Mouse (Mus musculus) midbrain, embryonic 11.5 days (tissue): ENCODE data around the gene Csf3r. TPM values are rescaled to one million over a fixed set of nuclear protein-coding genes. Genes with fewer than 3 reads are reported as not detected.

Experiments
- ATAC-seq: fragments of 200-750 bp; cut with Nextera tagmentation; 2 replicates; pipeline ENCODE4 v1.8.0; 2017; ENCODE audit warnings: moderate TSS enrichment, moderate library complexity; ENCODE audit not compliant: low FRiP score
- DNase-seq: peaks from one replicate; pipeline ENCODE4 v3.0.0; 2015; ENCODE audit warnings: low spot score; ENCODE audit errors: missing footprints
- H3K27ac ChIP-seq: fragments of 300-500 bp; sonication (generic); 2 replicates; pipeline ENCODE4 v1.5.1; 2014; ENCODE audit warnings: low read depth, low read length
- H3K27me3 ChIP-seq: fragments of 300-500 bp; sonication (generic); 2 replicates; pipeline ENCODE4 v1.6.1; 2014; ENCODE audit warnings: mild to moderate bottlenecking, low read length, moderate library complexity, mixed read lengths; ENCODE audit not compliant: control insufficient read depth, insufficient read depth
- H3K36me3 ChIP-seq: fragments of 300-500 bp; sonication (generic); 2 replicates; pipeline ENCODE4 v1.6.1; 2014; ENCODE audit warnings: mild to moderate bottlenecking, low read length, moderate library complexity, mixed read lengths; ENCODE audit not compliant: control insufficient read depth, insufficient read depth
- H3K4me1 ChIP-seq: fragments of 300-500 bp; sonication (generic); 2 replicates; pipeline ENCODE4 v1.6.1; 2014; ENCODE audit warnings: low read length; ENCODE audit not compliant: control insufficient read depth, insufficient read depth
- H3K4me2 ChIP-seq: fragments of 300-500 bp; sonication (generic); 2 replicates; pipeline ENCODE4 v1.6.1; 2014; ENCODE audit warnings: mild to moderate bottlenecking, moderate library complexity
- H3K4me3 ChIP-seq: fragments of 300-500 bp; sonication (generic); 2 replicates; pipeline ENCODE4 v1.5.1; 2014; ENCODE audit warnings: low read depth, low read length
- H3K9ac ChIP-seq: fragments of 300-500 bp; sonication (generic); 2 replicates; pipeline ENCODE4 v1.6.1; 2014; ENCODE audit warnings: low read length
- H3K9me3 ChIP-seq: fragments of 300-500 bp; sonication (generic); 2 replicates; pipeline ENCODE4 v1.6.1; 2016; ENCODE audit warnings: low read length; ENCODE audit not compliant: control insufficient read depth
- WGBS: fragments of 180-500 bp; shearing (Covaris S2); extraction: QIAGEN DNeasy Blood & Tissue Kit; methylation state at CpG from one replicate; pipeline ENCODE4 v1.1.7; 2014; 5-methylcytosine and 5-hydroxymethylcytosine counted together
- polyA plus RNA-seq: library from polyadenylated mRNA; unstranded; fragments of >200 nt; fragmentation: Nextera tagmentation; extraction: Ambion mirVana; gene quantifications from 2 replicates; pipeline ENCODE4 v1.2.1, GENCODE M21; 2014

The Csf3r gene
- polyA plus RNA-seq, 1 experiment from 2014 or later, result 0.59 TPM

DNA sequence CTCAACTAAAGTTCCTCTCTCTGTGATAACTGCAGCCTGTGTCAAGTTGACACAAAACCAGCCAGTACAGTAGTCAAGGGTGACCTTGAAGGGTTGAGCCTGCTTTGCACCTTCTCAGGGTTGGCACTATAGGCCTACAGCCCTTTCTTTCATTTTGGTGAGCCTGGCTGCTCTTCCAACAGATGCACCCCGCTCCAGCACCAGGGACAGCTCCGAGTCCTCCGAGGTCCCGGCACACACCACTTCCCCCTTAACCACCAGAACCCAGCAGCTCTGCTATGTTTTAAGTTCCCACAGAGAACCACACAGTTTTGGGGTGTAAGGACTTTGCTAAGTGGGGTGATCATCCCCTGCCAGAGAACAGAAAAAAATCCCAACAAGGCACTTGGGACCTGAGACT is 27.8 kb upstream of the Csf3r start:
- DNase-seq (no peak), ATAC-seq (no peak)
- H3K4me3 ChIP-seq, result no peak overlapping the region
- no peak overlapping the region for H3K27ac ChIP-seq
- H3K9ac ChIP-seq, result no peak overlapping the region
- no peaks in the 10 kb centered on the region for H3K36me3 ChIP-seq
- H3K4me1 ChIP-seq, result no peaks in the 10 kb centered on the region
- H3K9me3 ChIP-seq, result peaks cover 5% of the 10 kb centered on the region; the same call in 1 of the 2 replicates
- H3K4me2 ChIP-seq, result no peak overlapping the region
- no peaks in the 10 kb centered on the region for H3K27me3 ChIP-seq
- WGBS, result 13% methylated on average over 4 of the region's 4 CpGs

- ATAC-seq, result no peak
- H3K4me3 ChIP-seq, result no peak overlapping the region
Observed at GRCm38 (mm10) chr4:125997826-125998225, 26.5 kb upstream of the Csf3r start.

GRCm38 (mm10) chr4:126001311-126002199 is 22.8 kb upstream of the Csf3r start:
- Histone ChIP-seq H3K27me3 (no peaks in the 10 kb centered on the region), H3K4me1 (no peaks in the 10 kb centered on the region), H3K4me2 (no peak overlapping the region), H3K9me3 (peaks cover 5% of the 10 kb centered on the region; the same call in 1 of the 2 replicates), H3K36me3 (no peaks in the 10 kb centered on the region), H3K27ac (no peak overlapping the region), H3K9ac (no peak overlapping the region), H3K4me3 (no peak overlapping the region)
- ATAC-seq (no peak), DNase-seq (no peak)
- WGBS, result 88% methylated on average over 12 of the region's 12 CpGs

More at GRCm38 (mm10) chr4:125997826-125998225, 26.5 kb upstream of the Csf3r start:
- Histone ChIP-seq H3K4me1 (no peaks in the 10 kb centered on the region), H3K27ac (no peak overlapping the region), H3K36me3 (no peaks in the 10 kb centered on the region), H3K9ac (no peak overlapping the region), H3K4me2 (no peak overlapping the region), H3K9me3 (peaks cover 5% of the 10 kb centered on the region; the same call in 1 of the 2 replicates), H3K27me3 (no peaks in the 10 kb centered on the region)
- DNase-seq, result no peak
- 87% methylated on average over 2 of the region's 2 CpGs for WGBS

DNA sequence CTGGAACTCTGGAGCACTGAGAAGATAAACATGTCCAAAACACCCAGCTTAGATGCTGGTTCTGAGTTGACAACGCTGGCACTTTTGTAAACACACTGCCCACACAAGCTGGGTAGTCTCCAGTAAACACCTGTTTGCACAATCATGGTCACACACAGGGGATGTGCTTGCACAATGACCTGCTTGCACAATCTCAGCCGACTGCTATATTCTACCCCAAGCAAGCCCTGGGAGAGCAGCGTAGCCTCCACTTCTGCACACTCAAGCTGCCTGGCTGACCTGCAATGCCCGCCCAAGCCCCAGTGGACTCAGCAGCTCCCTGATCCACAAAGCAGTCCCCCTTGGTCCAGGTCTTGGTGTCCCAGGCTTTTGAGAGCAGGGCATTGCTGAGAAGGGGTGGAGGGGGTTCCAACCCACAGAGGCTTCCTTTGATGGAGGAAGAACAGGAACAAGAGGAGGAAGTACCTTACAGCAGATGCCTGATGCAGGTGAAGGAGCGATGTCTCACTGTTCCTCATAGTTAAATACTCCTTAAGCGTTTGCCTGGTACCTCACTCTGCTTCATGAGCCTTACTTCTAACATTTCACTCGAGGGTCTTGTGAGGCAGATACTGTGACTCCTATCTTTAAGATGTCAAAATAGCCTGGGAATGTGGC is 6.5 kb upstream of the Csf3r start:
- no peak for DNase-seq
- Histone ChIP-seq H3K27me3 (no peaks in the 10 kb centered on the region), H3K4me1 (no peaks in the 10 kb centered on the region), H3K4me3 (no peak overlapping the region), H3K27ac (no peak overlapping the region), H3K4me2 (no peak overlapping the region), H3K9ac (no peak overlapping the region), H3K9me3 (no peaks in the 10 kb centered on the region), H3K36me3 (no peaks in the 10 kb centered on the region)
- ATAC-seq, result no peak
- 77% methylated on average over 7 of the region's 7 CpGs for WGBS

DNA sequence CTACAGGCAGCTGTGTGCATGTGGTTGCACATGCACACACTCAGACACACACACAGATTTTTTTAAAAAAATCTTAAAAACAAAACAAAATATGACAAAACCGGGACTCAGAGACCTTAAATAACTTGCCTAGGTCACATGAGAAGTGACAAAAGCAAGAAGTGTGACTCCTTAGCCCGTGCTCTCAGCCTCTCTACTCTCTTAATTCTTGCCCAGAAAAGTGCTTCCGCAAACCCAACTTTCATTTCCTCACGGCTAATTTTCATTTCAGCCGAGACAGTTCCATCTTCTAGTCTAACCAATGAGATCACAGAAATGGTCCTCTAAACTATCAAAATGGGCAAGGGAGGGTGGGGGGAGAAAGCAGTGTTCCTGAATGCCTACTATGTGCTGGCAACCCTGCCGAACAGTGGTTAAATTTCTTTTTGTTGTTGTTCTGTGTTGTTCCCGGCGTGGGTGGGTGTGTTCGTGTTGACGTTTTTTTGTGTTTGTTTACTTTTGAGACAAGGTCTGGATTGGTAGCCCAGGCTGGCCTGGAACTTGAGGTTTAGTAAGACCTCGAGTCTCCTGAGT is 5.3 kb upstream of the Csf3r start:
- Histone ChIP-seq H3K4me2 (no peak overlapping the region), H3K27ac (no peak overlapping the region), H3K9ac (no peak overlapping the region), H3K36me3 (no peaks in the 10 kb centered on the region), H3K4me3 (no peak overlapping the region), H3K4me1 (no peaks in the 10 kb centered on the region), H3K27me3 (no peaks in the 10 kb centered on the region), H3K9me3 (no peaks in the 10 kb centered on the region)
- 80% methylated on average over 11 of the region's 11 CpGs for WGBS
- ATAC-seq (no peak), DNase-seq (no peak)

DNA sequence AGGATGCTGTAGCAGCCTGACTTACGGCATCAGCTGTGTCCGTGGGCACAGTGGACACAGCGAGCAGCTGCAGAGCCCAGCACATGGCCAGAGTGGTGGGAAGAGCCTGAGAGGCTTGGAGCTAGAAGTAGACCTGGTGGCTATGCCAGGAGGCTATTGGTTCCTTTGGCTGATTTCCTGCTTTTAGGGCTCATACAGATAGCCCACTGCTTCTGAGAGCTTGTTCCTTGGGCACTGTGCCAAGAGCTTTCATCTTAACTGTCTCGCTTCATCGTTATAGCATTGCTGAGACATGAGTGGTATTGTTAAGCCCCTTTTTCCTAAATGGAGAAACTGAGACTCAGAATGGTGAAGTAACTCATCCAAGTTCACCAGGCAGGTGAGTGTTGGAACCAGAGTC is 1.5 kb downstream of the Csf3r start:
- no peak for DNase-seq
- 89% methylated on average over 5 of the region's 5 CpGs for WGBS

DNA sequence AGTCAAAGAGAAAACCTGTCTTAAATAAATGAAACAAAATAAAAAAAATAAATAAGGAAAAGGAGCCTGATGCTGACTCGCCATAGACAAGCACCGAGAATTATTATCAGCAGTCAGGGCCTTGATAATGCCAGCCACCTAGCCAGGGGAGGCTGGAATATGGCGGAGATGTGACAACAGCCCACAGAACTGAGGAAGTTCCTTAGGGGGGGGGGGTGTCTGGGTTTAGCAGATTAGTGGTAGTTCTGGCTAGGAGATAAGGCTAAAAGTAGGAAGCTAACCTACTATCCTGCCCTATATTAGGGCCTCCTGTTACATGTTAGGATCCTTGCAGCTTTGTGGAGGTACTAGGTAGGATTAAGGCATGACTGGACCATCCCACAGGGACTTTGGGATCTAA is 3.6 kb downstream of the Csf3r start:
- Histone ChIP-seq H3K27ac (no peak overlapping the region), H3K36me3 (no peaks in the 10 kb centered on the region), H3K27me3 (no peaks in the 10 kb centered on the region), H3K4me3 (no peak overlapping the region), H3K4me2 (no peak overlapping the region), H3K9ac (no peak overlapping the region), H3K9me3 (no peaks in the 10 kb centered on the region), H3K4me1 (no peaks in the 10 kb centered on the region)
- no peak for DNase-seq
- WGBS, result 82% methylated on average over 3 of the region's 3 CpGs
- no peak for ATAC-seq

More for the DNA sequence above, 1.5 kb downstream of the Csf3r start:
- Histone ChIP-seq H3K36me3 (no peaks in the 10 kb centered on the region), H3K4me2 (no peak overlapping the region), H3K27me3 (no peaks in the 10 kb centered on the region), H3K27ac (no peak overlapping the region), H3K9me3 (no peaks in the 10 kb centered on the region), H3K4me3 (no peak overlapping the region), H3K9ac (no peak overlapping the region), H3K4me1 (no peaks in the 10 kb centered on the region)
- no peak for ATAC-seq

- no peak for ATAC-seq
- 85% methylated on average over 3 of the region's 3 CpGs for WGBS
Observed at GRCm38 (mm10) chr4:126029042-126029441, 4.7 kb downstream of the Csf3r start.

DNA sequence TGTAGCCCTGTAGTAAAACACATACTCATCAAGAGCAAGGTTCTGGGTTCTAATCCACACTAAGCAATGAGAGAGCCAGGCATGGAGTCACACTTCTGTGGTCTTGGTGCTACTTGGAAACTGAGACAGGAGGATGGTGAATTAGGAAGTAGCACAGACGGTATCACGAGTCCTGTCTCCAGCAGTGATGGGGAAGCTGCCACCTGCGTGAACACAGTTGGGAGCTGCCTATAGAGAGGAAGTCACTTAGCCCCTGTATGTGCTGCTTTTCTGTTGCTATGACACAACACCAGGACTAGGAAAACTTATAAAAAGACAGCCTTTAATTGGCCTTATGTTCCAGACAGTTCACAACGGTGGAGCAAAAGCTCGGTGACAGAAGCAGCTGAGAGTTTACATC is 6.4 kb downstream of the Csf3r start:
- WGBS, result 77% methylated on average over 5 of the region's 5 CpGs
- Histone ChIP-seq H3K4me1 (no peaks in the 10 kb centered on the region), H3K27me3 (no peaks in the 10 kb centered on the region), H3K4me3 (no peak overlapping the region), H3K9me3 (no peaks in the 10 kb centered on the region), H3K36me3 (no peaks in the 10 kb centered on the region), H3K27ac (no peak overlapping the region), H3K9ac (no peak overlapping the region), H3K4me2 (no peak overlapping the region)
- ATAC-seq (no peak), DNase-seq (no peak)

More at GRCm38 (mm10) chr4:126029042-126029441, 4.7 kb downstream of the Csf3r start:
- H3K4me2 ChIP-seq, result no peak overlapping the region
- no peaks in the 10 kb centered on the region for H3K9me3 ChIP-seq
- H3K4me1 ChIP-seq, result no peaks in the 10 kb centered on the region
- DNase-seq, result no peak
- H3K4me3 ChIP-seq, result no peak overlapping the region
- no peaks in the 10 kb centered on the region for H3K36me3 ChIP-seq
- H3K27ac ChIP-seq, result no peak overlapping the region
- H3K9ac ChIP-seq, result no peak overlapping the region
- no peaks in the 10 kb centered on the region for H3K27me3 ChIP-seq
